Comparison of ENCODE assay signal across 26 mouse cellular contexts in the genomic region with DNA sequence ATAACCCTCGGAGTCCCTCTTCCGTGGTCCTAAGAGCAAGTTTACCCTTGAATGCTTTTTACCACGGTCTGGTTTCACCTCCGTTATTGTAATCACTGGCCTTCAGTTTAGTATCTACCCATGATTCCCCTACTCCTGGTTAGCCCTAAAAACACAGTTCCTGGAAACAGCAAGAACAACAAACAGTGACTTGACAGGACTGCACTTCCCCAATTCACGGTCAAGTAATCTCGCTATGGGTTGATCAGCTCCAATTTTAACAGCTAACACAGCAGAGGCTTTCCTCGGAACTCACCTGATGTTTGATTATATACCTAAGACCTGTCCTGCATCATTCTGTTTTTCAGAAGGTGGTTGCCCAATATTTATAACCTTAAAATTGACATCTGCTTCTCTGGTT. TPM values are rescaled to one million over a fixed set of nuclear protein-coding genes. Genes with fewer than 3 reads are reported as not detected.
"Had no signal": no experiment of that assay in that cellular context is flagged by ENCODE, and none has a peak within 500 bp of the region (broad histone marks: within the 10 kb centered on the region; RNA-seq: fewer than 3 reads in every experiment).

No protein-coding gene starts in this region.

- H3K9ac ChIP-seq: liver, postnatal 0 days; lung, embryonic 15.5 days; midbrain, embryonic 12.5 days; neural tube, embryonic 12.5 days; stomach, embryonic 15.5 days had no signal

- H3K27ac ChIP-seq: lung, embryonic 15.5 days; macrophage; midbrain, embryonic 10.5 days; midbrain, embryonic 12.5 days; neural tube, embryonic 12.5 days; stomach, embryonic 15.5 days; stomach, postnatal 0 days had no signal

- H3K9me3 ChIP-seq: lung, embryonic 15.5 days; neural tube, embryonic 12.5 days; stomach, embryonic 15.5 days had no signal

- H3K27me3 ChIP-seq: lung, embryonic 15.5 days; midbrain, embryonic 12.5 days; neural tube, embryonic 12.5 days; stomach, embryonic 15.5 days had no signal

- H3K4me3 ChIP-seq: lung, embryonic 15.5 days; midbrain, embryonic 10.5 days; midbrain, embryonic 12.5 days; neural tube, embryonic 12.5 days; stomach, embryonic 15.5 days had no signal

- H3K4me1 ChIP-seq: lung, embryonic 15.5 days; midbrain, embryonic 10.5 days; stomach, embryonic 15.5 days had no signal

- ATAC-seq: liver, postnatal 0 days; lung, postnatal 0 days had no signal

- H3K4me2 ChIP-seq: lung, embryonic 15.5 days; midbrain, embryonic 12.5 days; neural tube, embryonic 12.5 days; stomach, embryonic 15.5 days had no signal

- DNase-seq: liver, postnatal 0 days; lung, adult 2 months; lung, postnatal 14 days; lung, postnatal 36 days; midbrain, embryonic 14.5 days; right cerebral cortex, postnatal 14 days; thymus, adult 2 months; thymus, postnatal 25 days; thymus, postnatal 4 days had no signal

RNA-seq across cellular contexts. Expression of a gene that starts 33.5 kb away (rescaled TPM):
- total RNA-seq: megakaryocyte, adult 5-6 weeks; megakaryocyte-erythroid progenitor cell, adult 5-6 weeks; monocyte, adult 5-6 weeks; neutrophil, adult 5-6 weeks had no signal
- polyA plus RNA-seq: liver, postnatal 0 days; lung, adult 2 months; lung, embryonic 15.5 days; lung, postnatal 0 days; macrophage; midbrain, embryonic 10.5 days; spleen, adult 2 months; stomach, embryonic 15.5 days; stomach, postnatal 0 days; testis, adult 2 months had no signal

RNA-seq across cellular contexts. Expression of a gene that starts 35.5 kb away (rescaled TPM):
- total RNA-seq: monocyte, adult 5-6 weeks had no signal

RNA-seq across cellular contexts. Expression of a gene that starts 44.1 kb away (rescaled TPM):
- total RNA-seq: megakaryocyte, adult 5-6 weeks; megakaryocyte-erythroid progenitor cell, adult 5-6 weeks; monocyte, adult 5-6 weeks; neutrophil, adult 5-6 weeks had no signal
- polyA plus RNA-seq: liver, postnatal 0 days; macrophage; midbrain, embryonic 10.5 days had no signal

RNA-seq across cellular contexts. Expression of a gene that starts 55.8 kb away (rescaled TPM):
- total RNA-seq: megakaryocyte, adult 5-6 weeks; megakaryocyte-erythroid progenitor cell, adult 5-6 weeks; midbrain, postnatal 0 days; monocyte, adult 5-6 weeks; neutrophil, adult 5-6 weeks had no signal
- polyA plus RNA-seq: liver, postnatal 0 days; lung, postnatal 0 days; macrophage; midbrain, embryonic 10.5 days; midbrain, embryonic 12.5 days; midbrain, embryonic 14.5 days; midbrain, postnatal 0 days; neural tube, embryonic 12.5 days; neural tube, embryonic 14.5 days; stomach, embryonic 15.5 days; stomach, postnatal 0 days; urinary bladder, adult 2 months had no signal
